Mouse (Mus musculus): ENCODE data around the gene Gna15.

The Gna15 gene

DNA sequence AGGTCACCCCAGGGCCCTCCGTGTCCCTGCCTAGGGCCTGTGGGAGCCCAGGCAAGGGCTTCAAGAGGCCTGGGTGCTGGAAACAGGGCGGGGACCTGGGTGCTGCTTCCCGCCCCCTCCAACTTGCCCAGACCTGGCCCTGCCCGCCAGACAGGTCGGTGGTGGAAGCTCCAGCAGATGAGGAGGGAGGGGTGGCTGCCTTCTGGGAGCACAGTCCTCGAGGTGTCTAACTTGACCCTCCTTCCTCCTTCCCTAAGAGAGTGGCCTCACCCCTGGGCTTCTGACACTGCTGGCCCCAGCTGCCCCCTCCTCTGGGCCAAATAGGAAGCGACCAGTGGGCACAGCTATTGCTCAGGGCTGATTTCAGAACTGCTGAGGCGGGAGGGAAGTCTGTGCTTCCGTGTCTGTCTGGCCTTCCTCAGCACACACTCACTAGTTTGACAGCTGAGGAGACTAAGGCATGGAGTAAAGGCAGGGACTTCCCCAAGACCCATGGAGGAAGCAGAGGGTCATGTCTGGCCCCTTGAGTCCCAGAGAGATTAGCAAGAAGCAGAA is at the start of gene Gna15:
TSS of gene Gna15 (minus strand) at position 175 of the 555 bp plus-strand sequence.
- no peak for DNase-seq

DNA sequence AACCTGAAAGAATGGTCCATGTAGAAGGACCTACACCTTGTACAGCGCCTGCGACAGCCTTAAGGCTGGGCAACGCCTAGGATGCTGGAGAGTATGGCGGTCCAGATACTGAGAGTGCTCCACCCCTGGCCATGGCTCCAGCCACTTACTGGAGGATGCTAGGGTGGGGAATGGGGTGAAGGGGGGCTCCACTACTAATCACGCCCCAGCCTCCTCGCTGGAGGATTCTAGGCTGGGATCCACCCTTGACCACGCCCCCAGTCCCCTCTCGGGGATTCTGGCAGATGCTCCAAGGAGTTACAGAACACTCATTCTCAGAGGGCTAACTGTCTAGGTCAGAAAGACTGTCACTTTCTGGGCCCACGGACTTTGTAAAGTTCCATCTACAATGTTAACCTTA is 49.0 kb upstream of the Gna15 start:
- DNase-seq: peak; percentile 45

- DNase-seq: peak; percentile 36
These were observed 48.2 kb upstream of the Gna15 start for GRCm38 (mm10) chr10:81572133-81572671.

DNA sequence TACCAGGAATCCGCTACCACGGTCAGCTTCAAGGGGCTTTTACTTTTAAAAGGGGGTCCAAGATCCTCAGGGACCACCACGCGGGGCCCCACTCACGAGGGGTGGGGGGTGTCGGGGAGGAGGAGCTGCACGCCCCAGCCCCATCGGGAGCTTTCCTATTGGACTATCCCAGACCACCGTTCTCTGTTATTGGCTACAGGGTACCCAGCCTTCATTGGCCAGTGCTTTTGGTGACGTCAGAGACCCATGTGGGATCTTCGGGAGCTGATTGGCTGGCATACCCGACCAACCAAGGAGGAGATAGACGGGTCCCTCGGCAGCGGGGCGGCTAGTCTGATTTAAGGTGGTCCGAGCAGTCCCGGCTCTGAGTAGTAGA is 47.5 kb upstream of the Gna15 start:
- DNase-seq: peak; percentile 94

- peak; percentile 89 for DNase-seq
These were observed 46.9 kb upstream of the Gna15 start for GRCm38 (mm10) chr10:81570831-81571500.

- DNase-seq: peak; percentile 23
These were observed 46.3 kb upstream of the Gna15 start for GRCm38 (mm10) chr10:81570238-81570800.

- peak; percentile 25 for DNase-seq
These were observed 45.6 kb upstream of the Gna15 start for GRCm38 (mm10) chr10:81569507-81570237.

DNA sequence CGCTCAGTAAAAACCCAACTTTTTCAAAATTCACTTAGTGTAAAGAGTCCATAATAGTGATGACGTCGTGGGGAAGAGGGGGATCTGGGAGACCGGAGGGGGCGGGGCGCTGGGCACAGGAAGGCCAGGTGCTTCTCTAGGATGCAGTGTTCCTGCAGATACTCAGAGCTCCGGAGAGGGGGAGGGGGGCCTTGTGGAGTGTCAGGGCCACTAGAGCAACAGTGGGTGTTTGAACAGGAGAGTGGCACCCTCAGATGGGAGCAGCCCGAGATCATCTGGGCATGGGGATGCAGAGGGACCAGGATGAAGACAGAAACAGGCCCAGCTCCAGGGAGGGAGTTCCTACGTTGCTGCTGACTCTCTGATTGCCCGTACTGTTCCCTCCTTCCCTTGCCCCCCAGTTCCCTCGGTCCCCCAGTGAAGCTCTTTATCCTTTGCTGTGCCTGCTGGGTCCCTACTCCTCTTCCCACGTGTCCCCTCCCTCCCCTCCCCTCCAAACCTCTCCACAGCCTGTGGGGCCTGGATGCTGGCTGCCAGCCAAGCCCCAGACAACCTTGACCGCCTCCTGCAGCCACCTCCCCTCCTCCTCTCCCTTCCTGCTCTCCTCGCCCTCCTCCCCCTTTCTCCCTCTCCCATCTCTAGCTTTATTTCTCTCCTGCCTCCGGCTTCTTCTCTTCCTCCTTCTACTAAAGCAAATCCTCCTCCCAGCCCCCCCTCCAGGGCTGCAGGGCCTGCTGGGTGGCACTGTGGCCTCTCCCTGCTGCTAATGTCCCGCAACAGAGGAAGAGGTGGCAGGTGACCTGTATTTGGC is 44.6 kb upstream of the Gna15 start:
- DNase-seq: peak; percentile 63

DNA sequence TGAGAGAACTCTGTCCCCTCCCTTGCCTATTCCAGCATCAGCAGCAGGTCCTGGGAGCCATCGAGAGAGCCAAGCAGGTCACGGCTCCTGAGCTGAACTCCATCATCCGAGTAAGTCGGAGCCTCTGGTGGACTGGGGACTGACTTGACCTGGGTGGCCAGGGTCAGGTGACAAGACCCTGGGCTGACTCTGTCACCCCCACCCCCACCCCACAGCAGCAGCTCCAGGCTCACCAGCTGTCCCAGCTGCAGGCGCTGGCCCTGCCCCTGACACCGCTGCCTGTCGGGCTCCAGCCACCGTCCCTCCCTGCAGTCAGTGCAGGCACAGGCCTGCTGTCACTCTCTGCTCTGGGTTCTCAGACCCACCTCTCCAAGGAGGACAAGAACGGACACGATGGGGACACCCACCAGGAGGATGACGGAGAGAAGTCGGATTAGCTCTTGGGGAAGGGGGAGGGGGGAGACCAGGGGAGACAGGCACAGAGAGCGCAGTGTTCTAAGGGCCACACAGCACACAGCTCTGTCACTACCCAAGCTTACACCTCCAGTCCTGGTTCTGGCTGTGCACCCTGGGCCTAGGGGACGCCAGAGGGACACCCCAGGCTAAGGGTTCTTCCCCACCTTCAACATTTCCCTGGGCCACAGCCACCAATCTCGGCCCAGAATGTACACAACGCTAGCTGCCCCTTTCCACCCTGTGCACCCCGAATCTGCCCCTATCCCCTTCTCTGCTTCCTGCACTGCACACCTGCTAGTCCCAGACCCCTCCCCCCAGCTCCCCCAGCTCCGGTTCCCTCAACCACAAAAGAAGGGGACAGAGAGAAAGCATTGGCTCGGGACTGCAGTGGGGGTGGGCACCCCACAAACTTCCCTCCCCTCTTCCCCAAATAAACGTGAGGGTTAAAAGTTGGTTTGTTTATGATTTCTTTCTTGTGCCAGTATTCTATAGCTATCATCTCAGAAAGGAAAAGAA is 41.5 kb upstream of the Gna15 start:
- DNase-seq: peak; percentile 83

DNA sequence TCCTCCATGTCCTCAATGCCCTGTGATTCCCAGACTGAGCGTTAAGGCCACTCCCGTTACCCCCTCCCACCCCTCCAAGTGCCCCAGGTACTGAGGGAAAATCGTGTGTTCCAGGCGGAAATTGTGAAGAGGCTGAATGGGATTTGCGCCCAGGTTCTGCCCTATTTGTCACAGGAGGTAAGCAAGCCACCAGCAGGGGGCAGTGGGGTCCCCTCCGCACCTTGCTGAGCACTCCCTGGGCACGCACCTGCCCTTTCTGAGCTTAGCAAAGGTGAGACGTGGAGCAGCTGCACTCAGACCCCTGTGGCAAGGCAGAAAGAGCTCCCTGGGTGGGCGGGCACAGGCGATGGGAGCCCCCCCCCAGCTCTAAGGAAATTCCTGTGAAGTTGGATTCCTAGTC is 40.7 kb upstream of the Gna15 start:
- DNase-seq: peak; percentile 94

DNA sequence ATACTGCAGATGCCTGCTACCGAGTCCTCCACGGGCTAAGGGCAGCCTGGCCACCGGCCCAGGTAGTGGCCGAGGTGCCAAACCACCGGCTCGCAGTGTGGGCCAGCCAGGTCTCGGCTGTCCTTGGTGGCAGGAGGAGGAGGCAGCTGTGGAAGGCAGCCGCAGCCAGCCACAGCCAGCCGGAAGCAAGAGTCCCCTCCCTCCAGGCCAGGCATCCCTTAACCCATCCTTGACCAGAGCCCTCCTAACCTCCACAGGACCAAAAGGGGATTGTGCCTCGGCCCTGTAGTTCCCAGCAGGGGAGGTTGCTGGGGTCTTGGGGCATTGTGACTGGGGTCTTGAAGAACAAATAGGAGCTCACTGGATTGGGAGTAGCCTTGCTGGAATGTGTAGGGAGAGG is 40.2 kb upstream of the Gna15 start:
- no peak for DNase-seq

DNA sequence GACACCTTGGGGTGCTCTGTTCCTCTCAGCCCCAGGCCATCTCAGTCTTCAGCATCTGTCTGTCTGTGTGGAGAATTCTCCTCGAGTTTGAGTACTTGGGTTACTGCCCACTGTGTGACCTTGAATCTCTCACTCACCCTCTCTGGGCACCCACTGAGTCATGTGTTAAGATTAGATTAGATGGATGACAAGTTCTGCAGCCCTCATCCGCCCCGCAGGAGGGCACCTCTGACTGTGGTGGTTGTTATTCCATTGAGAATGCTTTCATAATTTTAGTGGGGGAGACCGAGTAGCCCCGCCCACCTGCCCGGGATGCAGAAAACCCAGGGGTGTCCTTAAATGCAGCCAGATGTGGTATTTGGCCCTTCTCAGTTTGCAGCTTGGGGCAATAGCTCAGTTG is 39.5 kb upstream of the Gna15 start:
- DNase-seq: no peak

- DNase-seq: no peak
These were observed 38.4 kb upstream of the Gna15 start for GRCm38 (mm10) chr10:81562411-81562810.

GRCm38 (mm10) chr10:81560719-81561459 is 36.9 kb upstream of the Gna15 start:
- DNase-seq: peak; percentile 92

GRCm38 (mm10) chr10:81559627-81560539 is 35.9 kb upstream of the Gna15 start:
- peak; percentile 88 for DNase-seq

DNA sequence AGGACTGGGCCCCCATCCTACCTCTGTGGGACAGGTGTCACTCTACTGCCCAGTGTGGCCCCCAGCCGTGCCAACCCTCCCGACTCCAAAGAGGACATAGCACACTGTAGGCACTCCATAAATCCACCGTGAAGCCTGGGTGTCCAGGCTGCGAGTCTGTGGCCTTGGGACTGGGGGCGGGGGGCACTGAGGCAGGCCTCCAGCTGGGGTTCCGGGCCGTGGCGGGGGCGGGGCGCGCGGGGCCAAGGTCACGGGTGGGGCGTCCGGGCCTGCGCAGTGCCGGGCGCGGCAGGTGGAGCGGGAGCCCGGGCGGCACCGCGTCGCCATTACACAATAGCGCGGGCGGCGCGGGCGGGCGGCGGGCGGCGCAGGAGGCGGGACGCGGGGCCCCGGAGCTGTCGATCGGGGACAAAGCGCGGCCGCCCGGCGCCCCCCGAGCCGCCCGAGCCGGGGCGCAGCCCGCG is 35.2 kb upstream of the Gna15 start, which contains the start of gene Aes:
TSS of gene Aes (plus strand) at position 326 of the 464 bp plus-strand sequence.
- peak; percentile 92 for DNase-seq

DNA sequence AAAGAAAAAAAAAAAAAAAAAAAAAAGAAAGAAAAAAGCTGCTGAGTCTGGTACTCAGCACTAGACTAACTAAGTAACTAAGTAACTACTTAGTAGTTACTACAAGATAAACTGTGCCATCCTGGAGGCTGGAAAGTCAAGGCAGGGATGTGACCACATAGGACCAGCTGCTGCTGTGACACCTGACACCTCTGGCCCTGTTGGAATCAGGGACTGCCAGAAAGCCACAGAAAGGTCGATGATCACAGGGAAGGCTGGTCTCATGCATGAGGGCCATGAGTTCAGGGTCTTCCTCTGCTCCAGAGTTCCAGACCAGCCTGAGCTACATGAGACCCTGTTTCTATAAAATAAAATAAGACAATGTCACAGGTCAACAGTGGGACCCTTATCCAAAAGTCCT is 33.5 kb upstream of the Gna15 start:
- DNase-seq: no peak

DNA sequence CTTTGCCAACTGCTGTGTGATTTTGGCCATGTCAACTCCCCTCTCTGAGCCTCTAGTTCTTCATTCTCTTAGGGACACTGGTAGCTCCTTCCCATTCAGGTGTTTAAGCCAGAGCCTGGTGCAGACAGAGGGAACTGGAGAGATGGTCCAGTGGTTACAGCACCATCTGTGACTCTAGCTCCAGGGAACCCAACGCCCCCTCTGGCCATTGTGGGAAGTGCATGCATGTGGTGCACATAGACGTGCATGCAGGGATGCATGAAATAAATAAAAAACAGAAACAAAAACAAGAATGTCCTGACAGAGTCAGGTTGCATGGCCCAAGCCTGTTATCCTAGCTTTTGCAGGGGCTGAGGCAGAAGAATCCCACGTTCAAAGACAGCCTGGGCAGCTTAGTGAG is 32.3 kb upstream of the Gna15 start:
- DNase-seq: peak; percentile 59
